Mouse (Mus musculus): ENCODE results near the gene Disc1. TPM values are rescaled to one million over a fixed set of nuclear protein-coding genes. Genes with fewer than 3 reads are reported as not detected.
A peak's percentile ranks its signal among the peaks of the same experiment; 100 is the strongest.

The Disc1 gene
- total RNA-seq (2021), result 1 to 10 TPM; 4.1 to 4.3 TPM

GRCm38 (mm10) chr8:125053505-125054435, at the start of gene Disc1:
Disc1 (plus strand) TSS chr8:125054195.
- peak; percentile 65 to 67 for DNase-seq
- intact Hi-C loops (cut with DNase I), result loop anchor here (5.0 kb wide), 1 partner anchor 819 kb away; no protein-coding TSS in a partner anchor

DNA sequence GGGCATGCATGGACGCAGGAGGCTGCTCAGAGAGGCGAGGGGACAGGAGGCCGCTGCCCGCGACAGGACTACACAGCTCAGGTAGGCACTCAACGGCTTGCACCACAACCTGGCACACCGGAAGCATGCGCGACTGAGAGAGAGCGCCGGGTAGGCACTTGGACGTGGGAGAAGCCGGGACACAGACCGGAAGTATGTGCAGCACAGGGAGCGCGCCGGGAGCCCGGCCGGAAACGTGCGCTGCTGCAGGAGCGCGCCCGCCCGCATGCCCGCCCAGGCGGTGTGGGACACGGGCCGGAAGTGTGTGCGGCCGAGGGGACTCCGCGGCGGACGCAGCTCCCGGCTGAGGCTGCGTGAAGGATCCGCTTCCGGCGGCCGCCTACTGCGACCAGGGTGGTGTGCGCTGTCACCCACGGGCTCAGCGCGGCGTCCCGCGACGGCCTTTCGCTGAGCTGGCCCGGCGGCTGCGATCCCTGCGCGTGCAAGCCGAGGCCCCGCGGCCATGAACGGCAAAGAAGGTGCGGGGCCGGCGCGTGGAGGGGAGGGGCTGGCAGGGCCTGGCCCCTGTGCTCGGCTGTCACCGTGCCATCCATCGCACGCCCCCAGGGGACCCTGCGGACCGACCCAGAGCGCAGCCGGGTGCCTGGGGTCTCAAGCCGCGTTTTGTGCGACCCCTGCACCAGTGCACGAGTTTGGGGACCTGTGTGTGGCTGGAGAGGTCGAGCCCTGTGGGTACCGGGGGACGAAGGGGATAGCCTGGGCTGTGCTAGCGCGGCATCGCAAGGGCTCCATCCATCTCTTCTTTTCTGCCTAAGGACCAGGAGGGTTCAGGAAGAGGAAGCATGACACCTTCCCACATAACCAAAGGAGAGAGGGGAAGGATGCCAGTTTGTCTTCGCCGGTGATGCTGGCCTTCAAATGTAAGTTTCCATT, 41.0 kb upstream of the Disc1 start, which contains the start of gene Tsnax:
Gene Tsnax (plus strand): TSS at position 303 of the 933 bp plus-strand sequence.
- intact Hi-C loops (cut with DNase I), result loop anchor here (2.0 to 5.0 kb wide), 2 partner anchors 66 to 116 kb away; partner anchors contain the start of genes Exoc8 and Sprtn
- DNase-seq, result peak; percentile 94 to 95

- intact Hi-C loops (cut with DNase I), result no loop called here
- peak in 1 of 2 experiments; percentile 13 for DNase-seq
Measured at GRCm38 (mm10) chr8:125024085-125024484, 29.9 kb upstream of the Disc1 start.

DNA sequence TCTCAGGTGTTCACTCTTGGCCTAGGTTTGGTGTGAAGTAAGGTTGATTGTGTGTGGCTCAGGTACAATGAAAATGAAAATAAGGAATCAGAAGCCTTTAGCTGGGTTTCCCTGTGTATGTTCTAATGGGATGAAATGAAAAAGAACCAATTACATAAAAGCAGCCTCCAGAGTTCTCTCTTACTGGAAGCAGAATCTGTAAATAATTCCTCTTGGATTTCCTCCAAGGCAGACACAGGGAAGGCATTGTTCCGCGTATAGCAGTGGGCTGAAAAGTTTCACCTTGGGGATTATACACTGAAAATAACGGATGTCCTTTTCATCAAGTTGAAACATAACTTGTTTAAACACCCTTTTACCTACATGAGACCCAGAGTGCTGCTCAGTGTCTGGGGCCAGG, 26.8 kb upstream of the Disc1 start:
- no peak for DNase-seq
- intact Hi-C loops (cut with DNase I), result no loop called here

DNA sequence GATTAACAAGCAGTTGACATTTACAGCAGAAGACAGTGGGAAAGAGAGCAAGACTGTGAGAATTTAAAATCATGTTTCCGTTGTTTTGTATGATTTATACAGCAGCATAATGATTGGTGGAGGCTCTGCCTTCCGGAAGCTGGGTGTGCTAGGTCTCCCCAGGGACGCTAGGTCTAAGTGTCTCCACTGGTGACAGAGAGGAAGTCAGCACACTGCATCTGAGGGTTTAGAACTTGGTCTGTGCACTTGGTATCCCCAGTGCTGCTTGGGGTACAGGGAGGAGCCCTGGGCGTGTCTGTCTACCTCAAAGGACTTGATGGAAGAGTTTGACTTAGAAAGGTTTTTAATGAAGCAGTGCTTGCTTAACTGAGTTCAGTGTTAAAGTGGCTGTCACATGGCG, 25.2 kb upstream of the Disc1 start:
- intact Hi-C loops (cut with DNase I), result no loop called here

GRCm38 (mm10) chr8:125031276-125031675, 22.7 kb upstream of the Disc1 start:
- intact Hi-C loops (cut with DNase I), result loop anchor here (5.0 kb wide), 1 partner anchor 79 kb away; no protein-coding TSS in a partner anchor
- DNase-seq, result no peak

More for the DNA sequence above, 25.2 kb upstream of the Disc1 start:
- DNase-seq, result no peak

DNA sequence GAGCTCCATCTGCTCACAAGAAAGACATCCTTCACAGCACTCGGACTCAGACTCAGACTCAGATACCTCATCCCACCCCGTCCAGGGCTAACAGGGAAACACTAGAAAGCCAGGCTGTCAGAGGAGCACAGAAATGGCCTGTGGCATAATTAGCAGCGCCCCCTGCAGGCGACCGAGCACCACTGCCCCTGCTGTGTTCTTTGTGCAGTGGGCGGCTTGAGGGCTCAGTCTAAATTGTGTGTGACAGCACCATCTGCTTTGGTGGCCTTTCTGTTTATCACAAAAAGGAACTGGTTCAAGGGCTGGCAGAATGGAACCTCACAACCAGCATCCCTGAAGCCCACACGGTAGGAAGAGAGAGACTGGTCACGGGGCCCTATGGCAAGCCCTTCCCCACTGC, 19.3 kb upstream of the Disc1 start:
- peak; percentile 75 to 91 for DNase-seq
- intact Hi-C loops (cut with DNase I), result loop anchor here (2.0 to 5.0 kb wide), 2 partner anchors 82 to 138 kb away; partner anchors contain the start of genes Exoc8 and Sprtn

DNA sequence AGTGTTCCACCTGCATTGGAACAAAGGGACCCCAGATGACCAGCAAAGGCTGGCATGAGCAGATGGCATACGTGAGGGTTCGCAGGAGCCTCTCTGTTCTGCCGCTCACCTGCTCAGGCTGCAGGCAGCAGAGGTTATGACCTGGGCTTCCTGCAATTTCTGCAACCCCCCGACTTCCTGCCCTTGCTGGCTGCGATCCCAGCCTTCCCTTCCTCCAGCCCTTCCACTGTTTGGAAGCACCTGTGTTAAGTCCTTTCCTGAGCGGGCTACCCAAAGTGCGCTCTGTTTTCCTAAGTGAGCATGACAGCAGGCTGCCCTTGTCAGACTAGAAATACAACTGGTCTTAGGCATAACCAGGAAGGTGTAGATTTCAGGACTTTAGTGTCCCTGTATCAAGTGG, 16.9 kb upstream of the Disc1 start:
- intact Hi-C loops (cut with DNase I), result no loop called here
- DNase-seq, result peak; percentile 37 to 51

GRCm38 (mm10) chr8:125038731-125039130, 15.3 kb upstream of the Disc1 start:
- DNase-seq, result peak; percentile 36 to 48

GRCm38 (mm10) chr8:125040587-125041375, 13.2 kb upstream of the Disc1 start:
- intact Hi-C loops (cut with DNase I), result no loop called here
- no peak for DNase-seq

More at GRCm38 (mm10) chr8:125038731-125039130, 15.3 kb upstream of the Disc1 start:
- intact Hi-C loops (cut with DNase I), result no loop called here

GRCm38 (mm10) chr8:125041496-125041895, 12.5 kb upstream of the Disc1 start:
- DNase-seq, result peak in 1 of 2 experiments; percentile 36
- intact Hi-C loops (cut with DNase I), result no loop called here

DNA sequence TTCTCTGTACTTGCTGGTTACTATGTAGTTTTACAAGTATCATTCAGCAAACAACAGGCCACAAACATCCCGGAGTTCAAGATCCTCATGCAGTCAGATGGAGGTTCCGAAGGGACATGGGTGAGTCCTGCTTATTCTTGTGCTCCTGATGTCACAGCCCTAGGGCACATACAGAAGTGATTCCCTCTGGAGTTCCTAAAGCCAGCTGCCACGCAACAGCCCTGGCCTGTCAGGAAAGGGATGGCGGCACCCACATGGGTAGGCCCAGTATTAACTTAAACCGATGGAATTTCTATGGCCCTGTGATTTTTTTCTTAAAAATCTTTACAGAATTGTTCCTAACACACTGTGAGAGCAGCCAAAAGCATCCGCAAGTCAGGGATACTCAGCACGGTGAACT, 10.6 kb upstream of the Disc1 start:
- intact Hi-C loops (cut with DNase I), result no loop called here
- DNase-seq, result no peak

DNA sequence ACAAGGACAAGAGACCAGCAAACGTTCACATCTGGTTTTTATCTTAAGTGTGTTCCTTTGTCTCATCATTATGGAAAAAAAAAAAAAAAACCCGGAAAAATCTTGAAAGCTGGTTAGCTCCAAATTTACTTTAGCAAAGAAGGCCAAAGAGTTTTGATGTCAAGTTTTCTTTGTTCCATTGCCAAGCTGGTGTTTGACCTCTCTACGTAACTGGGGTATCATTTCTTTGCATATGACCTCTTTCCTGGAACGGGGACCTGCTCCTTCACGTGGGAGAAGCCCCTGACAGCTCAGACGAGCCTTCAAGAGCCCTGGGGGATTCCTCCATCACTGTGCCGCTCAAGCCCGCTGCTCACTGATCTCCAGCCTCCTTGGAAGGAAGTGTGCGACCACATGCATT, 10.1 kb upstream of the Disc1 start:
- intact Hi-C loops (cut with DNase I), result no loop called here
- peak; percentile 44 to 58 for DNase-seq

DNA sequence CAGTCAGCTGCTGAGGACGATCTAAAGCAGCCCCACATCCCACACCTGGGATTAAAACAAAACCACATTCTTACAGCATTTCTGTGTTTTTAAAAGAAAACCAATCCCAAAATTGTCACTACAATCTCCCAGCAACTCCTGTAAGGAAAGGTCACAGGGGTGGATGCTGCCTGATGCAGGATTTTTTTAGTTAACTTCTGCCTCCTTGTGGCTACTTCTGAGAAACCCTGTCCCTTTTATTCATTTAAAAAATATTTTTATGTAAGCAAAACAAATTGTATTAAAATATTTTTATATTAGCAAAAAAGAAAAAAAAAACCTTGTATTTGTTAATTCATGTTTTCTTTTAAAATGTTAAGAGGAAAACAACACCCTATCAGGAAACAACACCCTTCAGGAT, 8.2 kb upstream of the Disc1 start:
- intact Hi-C loops (cut with DNase I), result no loop called here
- no peak for DNase-seq

DNA sequence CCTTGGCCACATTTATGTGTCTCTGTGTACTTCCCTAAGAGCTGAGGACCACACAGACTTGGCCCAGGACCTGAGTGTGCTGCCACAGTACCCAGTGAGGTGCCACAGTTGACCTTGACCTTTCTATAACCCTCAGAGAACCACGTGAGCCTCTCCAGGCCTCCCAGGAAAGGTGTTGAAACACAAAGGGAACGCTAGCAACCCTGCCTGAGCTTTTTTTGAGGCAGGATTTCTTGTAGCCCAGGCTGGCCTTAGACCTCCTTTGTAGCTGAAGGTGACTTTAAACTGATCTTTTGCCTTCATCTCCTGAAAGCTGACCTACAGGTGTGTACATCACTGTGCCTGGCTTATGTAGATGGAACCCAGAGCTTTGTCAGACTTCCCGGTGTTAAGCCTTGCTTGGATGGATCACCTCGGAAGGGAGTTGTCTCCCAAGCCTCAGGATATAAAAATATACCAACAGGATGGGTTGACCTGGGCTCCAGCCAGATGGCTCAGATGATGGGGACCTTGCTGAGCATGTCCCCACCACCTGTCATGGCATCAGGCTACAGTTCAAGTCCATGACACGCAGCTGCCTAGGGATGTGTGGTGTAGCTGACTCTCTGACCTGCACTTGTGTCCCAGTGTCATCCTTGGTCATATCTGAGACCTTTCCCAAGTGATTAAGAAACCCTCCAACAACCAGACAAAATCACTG, 4.8 kb upstream of the Disc1 start:
- intact Hi-C loops (cut with DNase I), result no loop called here
- DNase-seq, result no peak

DNA sequence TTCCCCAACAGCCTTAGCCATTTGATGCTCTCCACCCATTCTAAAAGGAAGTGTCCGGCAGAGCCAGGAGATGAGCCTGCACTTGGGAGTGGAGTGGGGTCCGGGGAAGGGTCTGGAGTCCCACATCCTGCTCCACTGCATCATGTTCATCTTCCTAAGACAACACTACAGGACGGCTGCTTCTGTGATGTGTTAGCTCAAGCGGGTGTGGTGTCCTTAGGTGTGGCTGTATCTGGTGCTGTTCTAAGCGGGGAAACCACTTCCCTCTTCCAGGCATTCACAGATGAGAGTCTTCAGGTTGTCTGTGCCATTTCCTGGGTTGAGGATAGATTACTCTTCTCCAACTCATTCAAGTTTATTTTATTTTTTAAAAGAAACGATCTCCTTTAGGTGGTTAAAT, 4.2 kb upstream of the Disc1 start:
- intact Hi-C loops (cut with DNase I), result loop anchor here (5.0 kb wide), 1 partner anchor 822 kb away; no protein-coding TSS in a partner anchor
- DNase-seq, result no peak

GRCm38 (mm10) chr8:125052026-125052425, 2.0 kb upstream of the Disc1 start:
- intact Hi-C loops (cut with DNase I), result loop anchor here (5.0 kb wide), 1 partner anchor 820 kb away; no protein-coding TSS in a partner anchor
- peak; percentile 74 to 86 for DNase-seq

DNA sequence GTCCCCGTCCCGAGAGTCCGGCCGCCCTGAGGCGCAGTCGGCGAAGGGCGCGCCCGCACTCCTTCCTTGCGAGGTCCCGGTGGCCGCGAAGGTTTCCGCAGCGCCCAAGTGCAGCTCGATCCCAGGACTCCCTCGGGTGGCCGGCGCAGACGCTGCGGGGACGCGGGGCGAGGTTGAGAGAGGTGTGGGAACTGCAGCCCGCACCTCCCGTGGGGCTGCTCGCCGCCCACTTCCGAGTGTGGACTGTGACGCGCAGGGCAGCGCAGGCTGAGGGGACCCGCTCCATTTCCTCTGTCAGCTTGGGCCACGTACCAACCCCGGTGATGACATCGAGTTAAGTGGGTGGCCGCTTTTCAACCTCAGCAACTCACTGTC, 428 bp downstream of the Disc1 start:
- intact Hi-C loops (cut with DNase I), result loop anchor here (5.0 kb wide), 1 partner anchor 818 kb away; no protein-coding TSS in a partner anchor
- DNase-seq, result peak; percentile 72 to 74

GRCm38 (mm10) chr8:125060904-125061303, 6.9 kb downstream of the Disc1 start:
- intact Hi-C loops (cut with DNase I), result loop anchor here (10.0 kb wide), 1 partner anchor 504 kb away; the partner anchor contains the start of gene Sipa1l2
- no peak for DNase-seq

Measured in heart, postnatal 10 days (tissue).